Mouse (Mus musculus): ENCODE data around the gene Hivep2.

The Hivep2 gene

GRCm38 (mm10) chr10:14168869-14169566 is 203.1 kb downstream of the Hivep2 start:
- DNase-seq (ENCODE audit: low spot score): no peak

GRCm38 (mm10) chr10:14174124-14174523 is 208.2 kb downstream of the Hivep2 start:
- no peak for DNase-seq (ENCODE audit: low spot score)

- no peak for DNase-seq (ENCODE audit: low spot score)
Observed at GRCm38 (mm10) chr10:14179424-14180339, 213.8 kb downstream of the Hivep2 start.

DNA sequence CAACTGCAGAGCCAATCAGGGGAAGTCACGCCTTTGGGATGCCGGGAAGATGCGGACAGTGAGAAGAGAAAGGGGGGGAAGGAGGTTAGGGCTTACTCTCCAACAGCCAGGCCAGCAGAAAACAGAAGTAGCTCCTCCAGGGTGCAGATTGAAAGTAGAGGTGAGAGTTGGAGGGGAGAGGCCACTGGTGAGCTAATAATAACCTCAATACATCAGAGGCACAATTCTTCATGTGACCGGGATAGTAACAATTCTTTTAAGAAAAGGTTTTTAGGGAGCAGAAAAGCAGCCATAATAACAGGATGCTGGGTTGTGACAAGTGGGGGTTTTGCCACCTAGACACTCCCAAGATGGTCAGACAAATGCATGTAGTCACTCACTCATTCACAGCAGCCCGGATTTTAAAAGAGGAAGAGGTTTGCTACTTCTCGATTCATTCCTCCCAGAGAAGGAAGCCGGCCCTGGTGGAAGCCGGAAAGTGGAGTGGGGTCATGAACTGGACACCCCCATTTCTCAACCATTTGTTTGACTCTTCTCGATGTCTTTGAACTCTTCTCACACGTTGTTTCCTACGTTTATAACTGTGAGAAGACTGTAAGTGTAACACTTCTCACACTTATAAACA is 220.6 kb downstream of the Hivep2 start:
- DNase-seq (ENCODE audit: low spot score): no peak

- DNase-seq (ENCODE audit: low spot score): no peak
Observed at GRCm38 (mm10) chr10:14189050-14189449, 223.2 kb downstream of the Hivep2 start.

GRCm38 (mm10) chr10:14191202-14191601 is 225.3 kb downstream of the Hivep2 start:
- DNase-seq (ENCODE audit: low spot score): no peak

DNA sequence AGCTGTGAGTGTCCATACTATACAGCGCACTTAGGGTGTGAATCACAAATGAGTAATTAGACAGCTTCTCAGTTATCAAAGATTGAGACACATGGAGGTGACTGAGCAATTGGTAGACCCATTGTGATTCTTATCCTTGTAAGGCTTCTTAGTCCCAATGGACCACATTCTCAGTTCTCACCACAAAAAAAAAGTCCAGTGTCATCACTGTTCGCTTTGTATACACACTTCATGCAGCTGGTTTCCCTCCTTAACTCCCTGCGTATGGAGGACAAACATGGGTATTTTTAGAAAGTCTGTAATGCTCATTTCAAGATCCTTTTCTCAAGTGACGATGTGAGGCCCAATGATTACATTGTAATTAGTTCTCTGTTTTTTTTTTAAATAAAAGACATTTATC is 226.3 kb downstream of the Hivep2 start:
- DNase-seq (ENCODE audit: low spot score): no peak

GRCm38 (mm10) chr10:14193702-14194101 is 227.8 kb downstream of the Hivep2 start:
- DNase-seq (ENCODE audit: low spot score): no peak

- DNase-seq (ENCODE audit: low spot score): no peak
Observed at GRCm38 (mm10) chr10:14195778-14196650, 230.1 kb downstream of the Hivep2 start.

GRCm38 (mm10) chr10:14196785-14197184 is 230.9 kb downstream of the Hivep2 start:
- DNase-seq (ENCODE audit: low spot score): no peak

GRCm38 (mm10) chr10:14197261-14197660 is 231.4 kb downstream of the Hivep2 start:
- no peak for DNase-seq (ENCODE audit: low spot score)

DNA sequence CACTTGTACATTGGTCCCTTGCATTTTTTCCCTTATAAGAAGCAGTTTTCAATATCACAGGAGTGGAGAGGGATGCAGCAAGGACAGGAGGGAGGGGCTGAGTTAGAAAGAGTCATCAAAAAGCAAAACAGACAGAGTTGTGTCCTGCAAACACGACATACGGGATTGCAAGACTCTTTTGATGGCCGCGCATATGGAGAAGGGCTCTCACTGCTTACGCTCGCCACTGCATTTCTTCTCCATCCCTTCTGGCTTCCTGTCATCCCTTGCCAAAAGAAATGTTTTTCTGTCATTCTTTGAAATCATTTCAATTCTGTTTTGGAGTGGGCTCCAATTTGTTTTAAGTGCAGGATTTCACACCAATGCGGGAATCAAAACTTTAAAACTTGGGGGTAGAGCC is 233.5 kb downstream of the Hivep2 start:
- DNase-seq (ENCODE audit: low spot score): no peak

DNA sequence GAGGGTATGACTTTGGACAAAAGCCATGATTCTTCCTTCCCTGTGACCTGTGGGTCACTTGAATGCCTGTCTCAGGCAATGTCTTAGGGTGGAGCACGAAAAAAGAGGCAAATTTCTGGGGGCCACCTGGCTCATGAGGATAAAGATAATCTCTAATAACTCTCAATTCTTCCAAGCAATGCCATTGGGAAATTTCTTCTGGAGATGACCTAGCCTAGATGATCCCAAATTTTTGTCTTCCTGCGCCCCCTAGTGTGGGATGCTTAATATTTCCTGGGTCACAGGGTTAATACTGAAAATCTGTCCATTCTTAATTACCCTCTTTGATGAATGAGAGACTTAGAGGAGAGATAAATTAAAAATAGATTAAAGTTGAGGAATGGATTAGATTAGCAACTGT is 234.4 kb downstream of the Hivep2 start:
- DNase-seq (ENCODE audit: low spot score): peak; percentile 11
